Mouse (Mus musculus): ENCODE measurements around the gene Astl.
A peak's percentile ranks its signal among the peaks of the same experiment; 100 is the strongest.

The Astl gene

DNA sequence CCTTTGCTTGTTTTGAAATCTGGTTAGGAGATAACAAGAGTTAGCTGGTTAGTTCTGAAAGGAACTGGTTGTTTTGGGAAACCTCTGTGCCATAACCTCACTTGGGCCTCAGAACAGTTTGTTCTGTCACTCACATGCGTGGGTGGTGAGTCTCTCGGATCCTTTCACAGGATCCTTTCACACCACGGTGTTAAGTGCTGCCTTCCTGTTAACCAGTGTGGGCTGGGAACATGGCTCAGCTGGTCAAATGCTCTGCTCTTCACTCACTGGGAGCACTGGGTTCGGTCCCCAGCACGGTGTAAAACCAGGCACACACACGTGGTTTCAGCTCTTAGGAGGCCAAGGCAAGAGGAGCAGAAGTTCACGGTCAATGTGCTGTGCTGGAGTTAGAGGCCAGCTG is 14.0 kb upstream of the Astl start:
- no peak for DNase-seq (ENCODE audit: low spot score)

DNA sequence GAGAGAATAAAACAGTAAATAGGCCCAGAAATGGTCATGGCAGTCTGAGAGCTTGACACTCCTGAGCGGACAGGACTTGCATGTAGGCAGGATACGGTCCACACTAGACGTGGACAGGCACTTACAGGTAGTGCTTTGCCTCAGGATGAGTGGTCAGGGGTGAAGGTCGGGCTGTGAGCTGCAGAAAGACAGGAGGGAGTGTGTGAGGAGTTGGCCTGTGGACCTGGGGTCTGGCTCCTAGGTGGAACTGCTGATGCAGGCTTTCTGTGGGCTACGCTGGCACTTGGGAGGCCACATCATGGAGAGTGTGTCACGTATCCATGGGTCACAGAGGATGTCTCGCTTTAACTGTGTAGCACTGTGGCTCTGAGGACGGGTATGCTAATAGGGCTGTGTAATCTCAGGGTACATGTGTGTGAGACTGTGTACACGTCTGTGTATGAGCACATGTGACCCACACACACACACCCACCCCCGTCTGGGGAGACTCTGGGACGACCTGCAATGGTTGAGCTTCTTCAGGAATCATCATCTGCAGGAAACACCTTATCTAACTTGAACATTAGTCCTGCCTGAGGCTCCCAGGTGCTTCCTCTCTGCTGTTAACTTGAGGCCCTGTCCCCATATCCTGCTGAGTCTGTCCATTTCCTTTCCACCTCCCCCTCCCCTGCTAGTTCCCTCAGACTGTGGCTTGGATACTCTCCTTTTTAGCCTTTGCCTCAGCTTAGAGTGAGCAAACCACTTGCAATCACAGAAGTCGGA is 10.2 kb upstream of the Astl start:
- DNase-seq (ENCODE audit: low spot score) = no peak

DNA sequence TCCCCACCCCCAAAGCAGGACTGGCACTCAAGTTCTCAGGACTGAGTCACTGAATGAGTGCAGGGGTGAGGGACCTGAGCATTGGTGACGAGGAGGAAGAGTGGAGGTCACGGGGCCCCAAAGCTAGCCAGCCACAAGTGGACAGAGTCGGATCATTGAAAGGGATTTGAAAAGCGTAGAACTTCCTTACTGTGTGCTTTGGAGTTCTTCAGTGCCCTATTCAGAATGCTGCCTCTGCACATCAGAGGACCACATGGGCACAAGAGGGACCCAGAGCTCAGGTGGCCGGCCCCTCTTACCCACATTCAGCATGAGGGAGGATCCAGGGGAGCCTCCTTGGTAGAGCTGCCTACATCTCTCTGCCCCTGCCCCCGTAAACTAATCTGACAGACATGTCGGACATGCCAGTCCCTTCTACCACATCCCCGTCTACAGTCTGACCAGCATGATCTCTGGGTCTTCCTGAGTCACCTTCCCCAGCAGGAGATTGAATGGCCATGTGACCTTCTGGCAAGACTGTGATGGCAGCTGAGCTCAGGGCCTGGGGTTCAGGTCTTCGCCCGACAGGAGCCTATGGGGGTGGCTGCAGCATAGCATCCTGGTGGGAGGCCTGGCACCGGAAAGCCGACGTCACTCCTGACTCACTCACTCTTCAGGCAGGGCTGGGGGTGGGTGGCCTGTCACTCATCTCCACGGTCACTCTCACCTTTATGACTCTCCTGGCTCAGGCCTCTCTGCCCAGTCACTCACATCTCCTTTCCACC is 5.5 kb upstream of the Astl start:
- no peak for DNase-seq (ENCODE audit: low spot score)

DNA sequence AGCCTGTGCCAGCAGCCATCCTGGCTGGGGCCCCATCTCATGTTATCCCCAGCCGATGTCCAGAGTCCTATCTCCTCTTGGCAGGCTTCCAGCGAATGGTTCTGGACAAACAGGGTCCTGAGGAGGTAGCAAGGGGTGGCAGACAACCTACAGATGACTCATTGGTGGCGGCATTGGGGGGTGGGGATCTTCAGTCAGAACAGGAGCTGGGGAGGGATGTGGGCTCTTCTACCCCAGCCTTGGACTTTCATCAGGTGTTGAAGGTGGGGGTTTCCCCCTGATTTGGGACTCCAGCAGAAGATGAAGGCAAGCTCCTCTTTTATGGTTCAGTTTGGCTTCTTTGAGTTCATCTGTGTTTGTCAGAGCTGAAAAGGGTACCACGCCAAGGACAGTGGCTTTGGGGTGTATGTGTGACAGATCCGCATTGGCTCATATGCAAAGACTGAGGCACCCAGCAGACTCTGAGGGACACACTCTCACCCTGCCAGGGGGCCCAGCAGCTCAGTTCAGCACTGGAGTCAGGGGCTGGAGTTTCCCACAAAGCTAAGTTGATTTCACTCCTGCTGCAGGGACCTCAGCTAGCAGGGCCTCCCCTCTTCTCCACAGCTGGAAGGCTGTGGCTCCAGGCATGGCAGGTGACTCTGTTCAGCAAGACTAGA is 4.4 kb upstream of the Astl start:
- DNase-seq (ENCODE audit: low spot score) = no peak

DNA sequence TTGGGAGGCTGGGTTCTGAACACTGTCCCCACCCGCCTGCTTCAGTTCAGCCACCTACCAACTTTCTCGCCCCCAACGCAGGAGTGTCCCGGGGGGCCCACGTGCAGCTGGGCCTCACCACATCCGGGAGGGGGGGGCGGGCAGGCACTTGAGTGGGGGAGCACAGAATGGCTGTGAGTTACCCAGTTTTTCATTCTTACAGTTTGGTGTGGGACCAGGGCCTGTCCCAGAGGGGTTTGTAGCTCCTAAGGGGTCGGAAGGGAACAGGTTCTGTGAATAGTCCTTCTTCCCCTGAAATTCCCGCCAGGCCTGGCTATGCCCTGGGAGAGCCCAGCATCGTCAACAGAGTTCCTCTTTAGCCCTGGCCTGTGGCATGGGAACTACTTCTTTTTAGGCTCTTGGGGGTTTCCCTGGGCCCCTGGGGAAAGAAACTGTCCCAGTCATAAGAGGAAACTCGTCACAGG is 3.3 kb upstream of the Astl start:
- no peak for DNase-seq (ENCODE audit: low spot score)

DNA sequence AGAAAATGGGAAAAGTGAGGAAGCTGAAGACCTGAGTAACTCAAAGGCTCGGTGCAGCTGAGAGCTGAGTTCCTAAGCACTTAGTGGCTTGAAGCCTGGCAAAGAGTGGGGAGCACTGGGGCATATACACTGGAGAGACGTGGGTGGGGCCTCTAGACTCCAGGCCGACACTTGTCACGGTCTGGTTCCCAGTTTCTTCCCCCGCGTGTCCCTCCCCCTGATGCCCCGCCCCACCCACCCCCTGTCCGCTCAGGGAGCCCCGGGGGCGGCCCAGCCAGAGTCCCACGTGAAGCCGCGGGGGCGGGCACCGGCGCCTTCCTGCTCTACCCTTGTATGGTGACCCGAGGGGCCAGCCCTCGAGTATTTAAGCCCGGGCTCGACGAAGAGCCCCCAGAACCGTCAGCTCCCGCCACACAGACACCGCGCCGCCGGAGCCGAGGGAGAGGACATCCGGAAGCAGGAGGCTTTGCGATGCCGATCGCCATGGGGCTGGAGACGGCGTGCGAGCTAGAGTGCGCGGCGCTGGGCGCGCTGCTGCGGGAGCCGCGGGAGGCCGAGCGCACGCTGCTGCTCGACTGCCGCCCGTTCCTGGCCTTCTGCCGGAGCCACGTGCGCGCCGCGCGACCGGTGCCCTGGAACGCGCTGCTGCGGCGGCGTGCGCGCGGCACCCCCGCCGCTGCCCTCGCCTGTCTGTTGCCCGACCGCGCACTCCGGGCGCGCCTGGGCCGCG is 2.5 kb upstream of the Astl start, which contains the start of gene Dusp2:
TSS of gene Dusp2 (plus strand) at position 393 of the 730 bp plus-strand sequence.
- DNase-seq (ENCODE audit: low spot score) = peak; percentile 61

DNA sequence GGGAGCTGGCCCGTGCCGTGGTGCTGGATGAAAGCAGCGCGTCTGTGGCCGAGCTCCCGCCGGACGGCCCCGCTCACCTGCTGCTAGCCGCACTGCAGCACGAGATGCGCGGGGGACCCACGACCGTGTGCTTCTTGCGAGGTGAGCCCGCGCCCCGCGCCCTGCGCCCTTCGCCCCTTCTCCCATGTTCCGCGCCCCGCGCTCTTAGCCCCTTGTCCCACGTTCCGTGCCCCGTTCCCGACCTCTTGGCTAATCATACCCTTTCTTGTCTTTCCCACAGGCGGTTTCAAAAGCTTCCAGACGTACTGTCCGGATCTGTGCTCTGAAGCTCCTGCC is 2.0 kb upstream of the Astl start:
- DNase-seq (ENCODE audit: low spot score) = no peak

DNA sequence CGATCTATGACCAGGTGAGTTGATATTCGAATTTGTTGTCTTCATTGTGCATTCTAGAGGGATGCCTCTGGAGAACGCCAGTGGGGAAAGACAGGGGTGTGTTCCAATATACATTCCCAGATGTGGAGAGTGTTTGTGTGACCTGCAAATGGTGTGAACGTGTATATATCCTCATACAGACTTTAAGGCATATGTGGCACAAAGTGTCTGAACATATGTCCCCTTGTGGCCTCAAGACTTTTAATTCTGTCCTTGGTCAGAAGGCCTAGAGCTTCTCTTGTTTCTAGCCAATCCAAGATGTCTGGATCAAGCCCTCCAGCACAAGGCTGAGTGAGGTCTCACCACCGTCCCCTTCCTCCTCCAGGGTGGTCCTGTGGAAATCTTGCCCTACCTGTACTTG is 1.6 kb upstream of the Astl start:
- no peak for DNase-seq (ENCODE audit: low spot score)

DNA sequence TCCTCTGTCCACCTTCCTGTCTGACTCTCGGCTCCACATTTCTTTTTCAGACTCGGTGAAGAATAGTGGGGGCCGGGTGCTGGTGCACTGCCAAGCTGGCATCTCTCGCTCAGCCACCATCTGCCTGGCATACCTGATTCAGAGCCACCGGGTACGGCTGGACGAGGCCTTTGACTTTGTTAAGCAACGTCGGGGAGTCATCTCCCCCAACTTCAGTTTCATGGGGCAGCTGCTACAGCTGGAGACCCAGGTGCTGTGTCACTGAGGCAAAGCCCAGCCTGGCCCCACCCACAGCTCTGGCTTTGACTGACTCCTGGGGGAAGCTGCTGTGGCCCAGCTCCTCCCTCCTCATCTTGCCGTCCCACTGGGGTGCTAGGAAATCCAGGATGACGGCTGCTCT is 908 bp upstream of the Astl start:
- no peak for DNase-seq (ENCODE audit: low spot score)

DNA sequence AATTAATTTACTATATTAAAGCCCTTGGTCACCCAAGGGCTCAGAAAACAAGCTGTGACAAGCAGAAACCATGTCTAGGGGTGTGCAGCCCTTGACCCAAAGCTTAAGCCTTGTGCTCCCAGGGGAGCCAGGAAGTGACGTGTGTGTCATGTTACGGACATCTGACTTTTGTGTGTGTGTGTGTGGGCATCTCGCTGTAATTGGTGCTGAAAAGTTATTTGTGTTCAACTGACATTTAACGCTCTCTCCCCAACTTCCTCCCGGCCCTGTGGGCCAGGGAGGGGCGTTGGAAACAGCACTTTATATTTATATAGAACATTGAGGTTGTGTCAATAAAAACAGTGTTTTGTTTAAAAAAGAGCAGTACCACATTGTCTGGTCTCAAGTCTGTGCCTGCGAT is 427 bp upstream of the Astl start:
- DNase-seq (ENCODE audit: low spot score) = no peak

DNA sequence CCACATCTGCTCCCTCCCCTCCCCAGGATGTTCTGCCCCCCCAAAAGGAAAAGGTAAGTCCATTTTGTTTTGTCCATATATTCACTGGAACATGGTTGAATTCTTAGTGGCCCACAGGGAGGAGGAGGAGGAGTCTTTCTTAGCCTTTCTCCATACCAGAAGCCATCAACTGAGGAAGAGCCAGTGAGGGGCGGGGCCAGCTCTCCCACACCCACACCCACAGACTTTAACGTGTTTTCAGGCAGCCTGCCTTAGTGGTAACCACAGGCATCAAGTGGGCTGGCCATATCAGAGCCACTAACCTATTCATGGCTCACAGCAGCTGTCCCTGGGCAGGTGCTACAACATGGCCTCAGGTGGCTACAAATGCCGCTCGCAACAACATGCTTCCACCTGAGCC is 394 bp downstream of the Astl start:
- DNase-seq (ENCODE audit: low spot score) = no peak

DNA sequence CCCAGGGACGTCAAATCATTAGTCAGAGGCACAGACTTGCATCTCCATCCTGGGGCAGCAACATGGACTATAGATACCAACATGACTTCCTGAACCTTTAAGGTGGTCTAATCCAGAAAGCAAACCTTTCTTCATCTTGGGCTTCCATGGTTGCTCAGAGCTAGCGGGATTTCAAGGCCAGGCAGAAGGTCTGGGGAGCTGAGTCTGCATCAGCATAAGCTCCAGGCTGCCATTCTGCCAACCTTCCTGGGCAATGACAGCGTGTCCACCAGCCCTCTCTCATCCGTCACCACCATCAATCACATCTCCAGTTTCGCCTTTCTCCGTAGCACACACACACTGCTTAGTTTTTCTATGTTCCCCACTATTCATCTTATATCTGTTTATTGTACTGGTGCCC is 823 bp downstream of the Astl start:
- no peak for DNase-seq (ENCODE audit: low spot score)

DNA sequence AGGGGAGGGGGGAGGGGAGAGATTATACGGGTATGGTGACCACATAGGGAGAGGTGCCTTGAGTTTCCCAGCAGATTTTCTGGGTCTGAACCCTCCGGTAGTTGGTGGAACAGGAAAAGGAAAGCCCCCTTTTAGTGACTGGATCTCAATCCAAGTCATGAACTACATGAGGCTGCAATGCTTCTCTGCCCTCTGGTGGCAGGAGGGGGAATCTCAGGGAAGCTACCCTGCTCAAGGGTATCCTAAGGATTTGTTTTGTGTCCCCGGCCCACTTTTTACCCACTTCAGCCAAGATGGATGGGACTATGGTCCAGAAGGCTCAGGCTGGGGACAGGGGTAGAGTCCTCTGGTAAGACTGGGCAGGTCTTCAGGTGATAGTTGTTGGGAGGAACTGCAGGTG is 2.7 kb downstream of the Astl start:
- DNase-seq (ENCODE audit: low spot score) = peak; percentile 46

DNA sequence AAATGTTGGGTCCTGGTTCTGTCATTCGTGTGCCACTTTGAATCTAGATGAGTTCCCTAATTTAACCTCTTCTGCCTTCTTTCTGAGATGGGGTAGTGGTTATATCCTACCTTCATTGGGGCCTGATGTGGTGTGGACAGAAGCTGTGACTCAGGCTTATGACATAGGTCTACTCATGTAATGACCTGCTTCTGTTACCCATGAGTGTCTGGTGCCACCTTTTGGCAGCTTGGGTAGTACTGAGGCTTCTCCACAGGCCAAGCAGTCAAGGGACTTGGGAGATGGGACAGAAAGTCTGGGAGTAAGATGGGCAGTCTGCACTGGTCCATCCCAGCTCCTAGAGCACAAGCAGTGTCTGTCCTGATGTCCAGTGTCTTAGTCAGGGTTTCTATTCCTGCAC is 7.9 kb downstream of the Astl start:
- no peak for DNase-seq (ENCODE audit: low spot score)

DNA sequence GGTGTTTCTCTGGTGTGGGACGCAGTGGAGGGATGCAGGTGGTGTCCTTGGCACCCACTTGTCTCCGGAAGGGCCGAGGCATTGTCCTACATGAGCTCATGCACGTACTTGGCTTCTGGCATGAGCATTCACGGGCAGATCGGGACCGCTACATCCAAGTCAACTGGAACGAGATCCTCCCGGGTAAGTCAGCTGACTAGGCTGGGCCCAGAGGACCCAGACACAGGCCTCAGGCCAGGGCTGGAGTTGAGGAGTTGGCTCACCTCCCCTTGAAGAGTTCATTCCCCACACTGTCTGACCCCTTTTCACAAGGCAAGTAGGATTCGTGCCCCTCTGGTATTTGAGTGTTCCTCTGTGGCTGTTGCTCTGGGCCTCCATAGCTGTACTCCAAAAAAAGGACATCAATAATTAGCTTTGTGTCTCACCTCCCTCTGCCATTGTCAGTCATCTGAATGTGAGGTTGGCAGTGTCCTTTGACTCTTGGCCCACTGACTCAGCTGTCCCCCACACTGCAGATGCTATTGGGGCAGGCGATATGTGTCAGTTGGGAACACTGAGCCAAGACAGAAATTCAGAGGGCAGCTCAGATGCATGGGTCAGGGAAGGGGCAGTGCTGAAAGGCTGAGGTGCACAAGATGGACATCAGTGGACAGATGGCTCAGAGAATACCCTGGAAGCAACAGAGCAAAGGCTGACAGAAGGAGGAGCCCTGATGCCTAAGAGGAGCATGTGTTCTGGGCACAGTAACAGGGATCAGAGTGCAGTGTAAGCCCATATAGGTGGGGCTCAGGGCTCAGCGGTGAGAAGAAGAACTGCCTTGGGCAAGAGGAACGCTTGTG is 8.9 kb downstream of the Astl start:
- DNase-seq (ENCODE audit: low spot score) = no peak

DNA sequence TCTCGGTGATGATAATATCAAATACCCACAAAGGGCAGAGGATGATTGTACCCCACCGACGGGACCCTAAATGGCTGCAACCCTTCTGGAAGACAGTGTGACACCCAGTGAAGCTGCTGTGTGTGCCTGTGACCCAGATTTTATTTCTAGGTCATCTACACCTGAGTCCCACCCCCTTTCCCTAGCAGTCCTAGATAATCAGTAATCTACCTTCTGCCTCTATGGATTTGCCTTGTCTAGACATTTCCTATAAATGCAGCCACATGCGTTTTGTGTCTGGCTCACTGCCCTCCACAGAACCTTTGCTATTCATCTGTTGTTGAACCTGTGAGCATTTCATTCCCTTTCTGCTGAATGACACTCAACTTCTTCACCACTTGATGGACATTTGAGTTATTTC is 15.4 kb downstream of the Astl start:
- no peak for DNase-seq (ENCODE audit: low spot score)

DNA sequence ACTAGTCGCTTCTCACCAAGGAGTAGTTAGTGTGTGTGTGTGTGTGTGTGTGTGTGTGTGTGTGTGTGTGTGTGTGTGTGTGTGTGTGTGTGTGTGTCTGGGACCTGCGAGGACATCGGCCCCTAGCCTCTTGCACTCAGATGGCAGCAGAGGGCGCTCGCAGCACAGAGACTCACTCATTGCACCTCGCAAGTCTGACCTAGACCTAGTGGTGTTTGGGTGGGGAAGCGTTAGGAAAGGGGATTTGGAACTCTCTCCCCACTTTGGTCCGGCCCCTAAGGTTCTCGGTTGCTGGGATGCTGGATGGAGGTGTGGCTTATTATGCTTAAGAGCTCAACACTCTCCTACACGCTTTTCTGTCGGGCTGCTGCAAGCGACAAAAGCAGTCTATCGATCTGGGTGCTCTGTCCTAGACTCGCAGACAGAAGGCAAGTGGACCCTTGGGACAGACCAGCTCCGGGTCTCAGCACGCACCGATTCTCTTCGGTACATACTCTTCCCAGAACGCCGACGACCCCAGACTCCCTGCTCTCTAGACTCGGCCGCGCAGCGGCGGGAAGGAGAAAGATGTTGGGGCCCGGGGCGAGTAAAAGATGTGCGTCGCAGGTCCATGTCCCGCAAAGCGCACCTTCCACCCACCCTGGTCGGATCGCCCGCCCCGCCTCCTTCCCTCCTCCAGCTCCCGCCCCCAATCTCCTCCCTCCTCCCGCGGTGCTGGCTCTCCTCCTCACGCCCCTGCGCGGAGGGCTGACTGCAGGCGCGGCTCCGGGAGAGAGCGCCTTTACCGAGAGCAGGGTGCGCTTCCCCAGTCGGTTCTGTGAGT is 24.2 kb downstream of the Astl start, which contains the start of gene Adra2b:
TSS of gene Adra2b (plus strand) at position 750 of the 823 bp plus-strand sequence.
- peak; percentile 79 for DNase-seq (ENCODE audit: low spot score)

DNA sequence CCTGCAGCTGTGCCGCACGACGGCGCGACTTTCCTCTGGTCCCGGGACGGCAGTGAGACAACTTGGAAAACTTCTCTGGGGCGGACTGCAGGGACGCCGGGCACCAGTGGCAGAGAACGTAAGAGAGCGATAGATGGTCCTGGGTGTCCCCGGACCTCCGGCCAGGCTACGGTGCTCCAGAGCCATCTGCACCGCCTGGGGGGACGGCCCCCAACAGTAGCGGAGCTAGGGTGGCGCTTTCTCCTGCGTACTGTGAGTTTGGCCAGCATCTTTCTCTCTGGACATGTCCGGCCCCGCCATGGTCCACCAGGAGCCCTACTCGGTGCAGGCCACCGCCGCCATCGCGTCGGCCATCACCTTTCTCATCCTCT is 24.8 kb downstream of the Astl start:
- DNase-seq (ENCODE audit: low spot score) = no peak

DNA sequence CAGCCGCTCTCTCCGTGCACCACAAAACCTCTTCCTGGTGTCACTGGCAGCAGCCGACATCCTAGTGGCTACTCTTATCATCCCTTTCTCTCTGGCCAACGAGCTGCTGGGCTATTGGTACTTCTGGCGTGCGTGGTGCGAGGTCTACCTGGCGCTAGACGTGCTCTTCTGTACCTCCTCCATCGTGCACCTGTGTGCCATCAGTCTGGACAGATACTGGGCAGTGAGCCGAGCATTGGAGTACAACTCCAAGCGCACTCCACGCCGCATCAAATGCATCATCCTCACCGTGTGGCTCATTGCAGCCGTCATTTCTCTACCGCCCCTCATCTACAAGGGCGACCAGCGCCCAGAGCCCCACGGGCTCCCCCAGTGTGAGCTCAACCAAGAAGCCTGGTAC is 25.3 kb downstream of the Astl start:
- no peak for DNase-seq (ENCODE audit: low spot score)

DNA sequence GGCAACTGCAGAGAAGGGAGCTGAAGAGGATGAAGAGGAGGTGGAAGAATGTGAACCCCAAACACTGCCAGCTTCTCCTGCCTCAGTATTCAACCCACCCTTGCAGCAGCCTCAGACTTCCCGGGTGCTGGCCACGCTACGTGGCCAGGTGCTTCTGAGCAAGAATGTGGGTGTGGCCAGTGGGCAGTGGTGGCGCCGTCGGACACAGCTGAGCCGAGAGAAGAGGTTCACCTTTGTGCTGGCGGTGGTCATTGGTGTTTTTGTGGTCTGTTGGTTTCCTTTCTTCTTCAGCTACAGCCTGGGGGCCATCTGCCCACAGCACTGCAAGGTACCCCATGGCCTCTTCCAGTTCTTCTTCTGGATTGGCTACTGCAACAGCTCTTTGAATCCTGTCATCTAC is 26.0 kb downstream of the Astl start:
- no peak for DNase-seq (ENCODE audit: low spot score)
